Mouse (Mus musculus): ENCODE measurements at regions not wholly inside any gene's neighbourhood (a gene's known extent, or its start where the extent isn't known, plus 50 kb on each side); places are given as distances from the start of the nearest gene placed in this dataset.
"Not testable (repeated sequence)": the region's sequence is repeated elsewhere in the genome, so short reads cannot be mapped to it uniquely, and the experiment has no call there.

DNA sequence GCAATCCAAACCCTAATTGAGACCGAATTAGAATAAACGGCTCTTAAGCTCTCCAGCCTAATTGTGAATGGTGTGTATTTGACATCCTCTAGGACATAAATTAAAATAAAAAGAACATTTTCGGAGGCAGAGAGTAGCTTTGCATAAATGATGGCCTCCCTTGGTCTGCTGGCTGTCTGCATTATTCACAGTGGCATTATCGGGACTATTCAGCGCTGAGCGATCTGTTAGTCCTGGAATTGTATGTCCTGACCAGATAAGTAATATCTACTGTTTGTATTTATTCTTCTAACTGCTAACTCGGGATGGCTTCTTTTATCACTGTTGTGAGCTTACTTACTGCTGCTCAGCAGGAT lies 299.6 kb downstream of the Chl1 start:
- DNase-seq (ENCODE audit: low read depth) = no peak
- no peak for TF ChIP-seq CTCF (IDR thresholded peaks at IDR 0.05; ENCODE audit: borderline replicate concordance, extremely low read depth, insufficient read depth, insufficient read length)
- TF ChIP-seq POLR2A (IDR thresholded peaks at IDR 0.05; ENCODE audit: borderline replicate concordance, extremely low read depth, insufficient read depth, insufficient read length, poor library complexity, severe bottlenecking) = no peak

DNA sequence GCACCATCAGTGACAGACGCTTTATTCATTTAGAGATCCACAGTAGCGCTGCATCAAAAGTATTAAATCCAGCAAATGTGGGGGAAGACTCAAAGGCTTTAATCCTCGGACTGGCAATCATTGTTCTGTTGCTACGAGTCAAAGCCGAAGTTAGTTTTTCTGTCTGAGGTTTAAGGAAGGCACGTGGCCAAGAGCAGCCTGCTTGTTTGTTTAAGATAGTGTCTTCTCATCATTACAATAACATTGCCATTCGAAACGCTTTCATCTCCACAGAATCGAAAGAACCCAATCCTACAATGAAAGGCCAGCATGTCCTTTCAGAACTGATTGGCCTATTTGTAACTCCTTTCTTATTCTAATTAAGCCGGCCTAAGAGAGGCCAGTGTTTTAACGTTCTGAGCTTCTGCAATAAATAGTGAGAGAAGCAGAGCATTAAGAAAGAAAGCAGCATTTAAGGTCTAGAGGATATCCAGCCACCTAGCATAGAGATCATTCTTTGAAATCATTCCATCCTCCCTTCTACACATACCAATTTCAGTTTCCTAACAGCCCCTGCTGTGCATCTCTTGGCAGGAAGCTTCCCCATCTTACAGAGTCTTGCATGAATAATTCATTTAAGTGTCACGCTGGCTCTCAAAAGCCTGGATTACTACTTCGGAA lies 300.1 kb downstream of the Chl1 start:
- TF ChIP-seq CTCF (IDR thresholded peaks at IDR 0.05; ENCODE audit: borderline replicate concordance, extremely low read depth, insufficient read depth, insufficient read length) (no peak), POLR2A (IDR thresholded peaks at IDR 0.05; ENCODE audit: borderline replicate concordance, extremely low read depth, insufficient read depth, insufficient read length, poor library complexity, severe bottlenecking) (no peak)
- DNase-seq (ENCODE audit: low read depth) = peak; percentile 91

GRCm38 (mm10) chr6:103816396-103816795 lies 306.0 kb downstream of the Chl1 start:
- not testable (repeated sequence) for DNase-seq (ENCODE audit: low read depth)

DNA sequence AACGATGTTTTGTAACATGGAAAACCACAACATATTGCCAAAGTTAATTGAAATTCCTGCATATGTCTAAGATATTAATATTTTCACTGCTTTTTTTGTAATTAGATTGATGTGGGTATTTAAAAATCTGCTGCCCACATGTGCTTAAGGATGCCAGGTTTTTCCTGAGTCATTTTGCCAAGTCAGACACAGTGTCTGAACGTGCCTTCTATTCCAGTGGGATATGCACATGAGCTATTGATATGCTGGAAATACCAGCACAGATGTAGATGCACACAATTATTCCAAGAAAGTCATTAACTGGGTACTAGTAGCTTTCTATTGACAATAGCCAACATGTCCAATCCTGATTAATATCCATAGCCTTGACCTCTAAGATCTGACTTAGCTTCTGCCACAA lies 315.7 kb downstream of the Chl1 start:
- TF ChIP-seq POLR2A (IDR thresholded peaks at IDR 0.05; ENCODE audit: borderline replicate concordance, extremely low read depth, insufficient read depth, insufficient read length, poor library complexity, severe bottlenecking) = no peak
- TF ChIP-seq CTCF (IDR thresholded peaks at IDR 0.05; ENCODE audit: borderline replicate concordance, extremely low read depth, insufficient read depth, insufficient read length) = no peak
- DNase-seq (ENCODE audit: low read depth) = peak; percentile 48

DNA sequence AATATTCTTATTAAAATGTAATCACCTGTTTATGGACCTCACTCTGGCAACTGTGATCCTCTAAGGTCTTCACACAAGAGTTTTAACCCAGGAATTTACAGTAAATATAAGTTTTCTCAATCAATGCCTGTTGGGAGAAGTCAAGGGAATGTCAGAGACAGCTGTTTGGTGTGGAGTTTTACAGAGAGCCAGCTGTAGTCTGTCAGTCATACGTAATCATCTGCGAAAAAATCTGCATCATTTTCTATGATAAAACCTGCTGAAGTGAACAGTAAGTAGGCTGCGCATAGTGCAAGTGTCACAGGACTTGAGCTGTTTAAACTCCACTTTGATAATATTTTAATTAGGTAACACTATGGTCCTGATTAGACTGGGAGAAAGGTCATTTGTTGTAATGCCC lies 317.2 kb downstream of the Chl1 start:
- DNase-seq (ENCODE audit: low read depth) = no peak
- no peak for TF ChIP-seq CTCF (IDR thresholded peaks at IDR 0.05; ENCODE audit: borderline replicate concordance, extremely low read depth, insufficient read depth, insufficient read length)
- no peak for TF ChIP-seq POLR2A (IDR thresholded peaks at IDR 0.05; ENCODE audit: borderline replicate concordance, extremely low read depth, insufficient read depth, insufficient read length, poor library complexity, severe bottlenecking)

DNA sequence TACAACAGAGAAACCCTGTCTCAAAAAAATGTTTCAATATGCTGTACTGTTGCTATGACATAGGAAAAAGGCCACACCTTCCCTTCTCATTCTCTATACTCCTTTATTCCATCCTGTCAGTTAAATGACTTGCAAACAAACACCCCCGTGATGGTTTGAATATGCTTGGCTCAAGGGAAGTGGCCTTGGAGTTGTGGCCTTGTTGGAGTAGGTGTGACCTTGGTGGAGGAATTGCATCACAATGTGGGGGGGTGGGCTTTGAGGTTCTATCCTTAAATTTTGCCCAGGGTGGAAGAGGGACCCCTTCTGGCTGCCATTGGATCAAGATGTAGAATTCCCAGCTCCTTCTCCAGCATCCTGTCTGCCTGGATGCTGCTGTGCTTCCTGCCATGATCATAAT lies 318.5 kb downstream of the Chl1 start:
- no peak for DNase-seq (ENCODE audit: low read depth)
- TF ChIP-seq CTCF (IDR thresholded peaks at IDR 0.05; ENCODE audit: borderline replicate concordance, extremely low read depth, insufficient read depth, insufficient read length) = no peak
- TF ChIP-seq POLR2A (IDR thresholded peaks at IDR 0.05; ENCODE audit: borderline replicate concordance, extremely low read depth, insufficient read depth, insufficient read length, poor library complexity, severe bottlenecking) = no peak

DNA sequence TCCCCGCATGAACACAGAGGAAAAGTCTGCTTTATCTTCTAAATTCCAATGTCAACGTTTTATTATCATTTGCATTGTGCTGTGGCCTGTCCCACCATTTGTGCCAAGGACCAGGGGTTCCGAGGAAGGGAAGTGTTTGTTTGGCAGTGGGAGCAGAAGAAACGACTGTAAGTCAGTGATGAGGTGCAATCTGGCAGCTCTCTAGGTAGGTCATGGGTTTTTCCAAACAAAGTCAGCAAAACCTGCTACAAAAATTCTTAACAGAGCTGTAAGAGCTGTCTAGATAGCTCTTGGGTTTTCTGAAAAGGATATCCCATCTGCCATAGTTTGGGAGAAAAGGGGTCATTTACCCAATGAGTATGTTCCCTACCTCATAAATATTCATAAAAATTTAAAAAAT lies 321.9 kb downstream of the Chl1 start:
- TF ChIP-seq POLR2A (IDR thresholded peaks at IDR 0.05; ENCODE audit: borderline replicate concordance, extremely low read depth, insufficient read depth, insufficient read length, poor library complexity, severe bottlenecking) (no peak), CTCF (IDR thresholded peaks at IDR 0.05; ENCODE audit: borderline replicate concordance, extremely low read depth, insufficient read depth, insufficient read length) (no peak)
- no peak for DNase-seq (ENCODE audit: low read depth)

DNA sequence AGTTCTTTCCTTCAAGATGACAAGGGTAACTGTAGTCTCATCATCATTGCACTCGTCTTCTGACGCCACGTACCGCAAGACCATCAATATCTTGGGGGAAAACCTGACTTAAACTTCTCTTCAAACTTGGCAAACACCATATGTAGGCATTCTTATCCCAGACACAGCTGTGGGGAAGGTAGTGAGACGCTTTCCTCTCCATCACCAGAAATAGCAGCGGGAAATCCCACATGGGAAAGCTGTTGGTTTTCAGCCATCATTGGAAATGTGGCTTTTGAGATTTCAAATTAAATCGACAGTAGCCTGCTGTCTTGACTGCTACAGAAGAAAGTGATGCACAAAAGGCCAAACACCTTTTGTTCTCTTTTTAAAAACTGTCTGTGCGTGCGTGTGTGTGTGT lies 322.4 kb downstream of the Chl1 start:
- DNase-seq (ENCODE audit: low read depth) = no peak
- TF ChIP-seq POLR2A (IDR thresholded peaks at IDR 0.05; ENCODE audit: borderline replicate concordance, extremely low read depth, insufficient read depth, insufficient read length, poor library complexity, severe bottlenecking) (no peak), CTCF (IDR thresholded peaks at IDR 0.05; ENCODE audit: borderline replicate concordance, extremely low read depth, insufficient read depth, insufficient read length) (no peak)

DNA sequence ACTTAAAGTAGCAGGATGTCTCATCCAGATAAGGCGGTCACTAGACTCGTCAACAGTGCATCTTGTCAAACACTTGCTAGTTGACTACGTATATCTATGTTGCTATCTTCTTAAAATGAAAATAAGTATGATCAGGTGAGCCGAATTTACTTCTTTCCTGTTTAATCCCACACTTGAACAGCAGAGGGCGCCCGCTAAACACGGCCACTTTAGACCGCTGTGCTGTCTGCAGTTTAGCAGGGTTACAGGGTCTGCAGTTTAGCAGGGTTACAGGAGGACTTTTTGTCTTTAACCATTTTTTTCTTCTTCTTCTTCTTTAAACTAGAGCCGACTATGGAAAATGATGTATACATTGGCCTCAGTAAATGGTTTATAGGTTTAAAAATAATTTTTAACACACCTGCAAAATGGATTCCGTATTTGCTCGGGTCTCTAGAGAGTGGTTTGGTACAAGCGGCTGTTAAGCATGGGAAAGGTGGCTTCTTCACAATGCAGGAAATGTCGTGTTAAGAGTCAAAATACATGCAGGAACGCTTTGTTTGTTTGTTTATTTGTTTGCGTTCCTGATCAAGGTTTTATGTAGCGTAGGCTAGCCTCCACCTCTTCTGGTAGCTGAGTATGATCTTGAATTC lies 323.2 kb downstream of the Chl1 start:
- TF ChIP-seq CTCF (IDR thresholded peaks at IDR 0.05; ENCODE audit: borderline replicate concordance, extremely low read depth, insufficient read depth, insufficient read length) (peak; percentile 88), POLR2A (IDR thresholded peaks at IDR 0.05; ENCODE audit: borderline replicate concordance, extremely low read depth, insufficient read depth, insufficient read length, poor library complexity, severe bottlenecking) (no peak)
- peak; percentile 85 for DNase-seq (ENCODE audit: low read depth)

GRCm38 (mm10) chr6:103834726-103835229 lies 324.4 kb downstream of the Chl1 start:
- peak; percentile 55 for DNase-seq (ENCODE audit: low read depth)
- TF ChIP-seq POLR2A (IDR thresholded peaks at IDR 0.05; ENCODE audit: borderline replicate concordance, extremely low read depth, insufficient read depth, insufficient read length, poor library complexity, severe bottlenecking) (no peak), CTCF (IDR thresholded peaks at IDR 0.05; ENCODE audit: borderline replicate concordance, extremely low read depth, insufficient read depth, insufficient read length) (no peak)

DNA sequence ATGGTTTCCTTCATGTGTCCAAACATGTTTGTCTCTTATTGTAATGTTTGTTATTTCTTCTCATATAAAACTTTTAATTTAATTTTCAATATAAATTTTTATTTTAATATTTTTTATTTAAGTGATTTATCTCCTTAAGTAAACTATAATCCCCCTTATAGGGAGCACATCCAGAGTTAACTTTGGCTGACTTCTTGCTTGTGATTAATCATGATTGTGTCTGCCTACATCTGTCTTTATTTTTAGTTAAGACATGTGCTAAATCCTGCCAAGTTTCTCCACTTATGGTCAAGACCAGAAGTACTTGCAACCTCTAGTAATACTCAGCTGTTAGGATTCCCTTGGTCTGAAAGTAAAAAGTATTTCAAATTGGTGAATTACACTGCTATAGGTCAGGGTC lies 349.4 kb downstream of the Chl1 start:
- no peak for DNase-seq (ENCODE audit: low read depth)
- TF ChIP-seq POLR2A (IDR thresholded peaks at IDR 0.05; ENCODE audit: borderline replicate concordance, extremely low read depth, insufficient read depth, insufficient read length, poor library complexity, severe bottlenecking) = no peak
- TF ChIP-seq CTCF (IDR thresholded peaks at IDR 0.05; ENCODE audit: borderline replicate concordance, extremely low read depth, insufficient read depth, insufficient read length) = no peak

DNA sequence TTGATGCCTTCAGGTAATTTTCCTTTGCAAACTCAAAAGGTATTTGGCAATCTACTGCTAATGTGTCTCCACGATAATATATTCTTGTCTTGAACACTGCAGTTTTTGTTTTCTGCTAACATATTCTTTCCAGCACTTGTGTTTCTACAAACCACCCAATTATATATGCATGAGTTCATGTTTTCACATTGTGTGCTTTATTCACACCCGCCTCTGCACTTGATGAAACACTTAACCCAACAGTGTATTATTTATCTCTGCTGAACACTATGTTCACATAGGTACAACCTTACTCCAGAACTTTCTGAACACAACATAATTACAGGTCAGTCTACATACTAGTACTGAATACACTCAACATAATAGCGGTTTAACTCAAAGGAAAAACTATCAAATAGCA lies 383.1 kb downstream of the Chl1 start:
- TF ChIP-seq POLR2A (IDR thresholded peaks at IDR 0.05; ENCODE audit: borderline replicate concordance, extremely low read depth, insufficient read depth, insufficient read length, poor library complexity, severe bottlenecking) (no peak), CTCF (IDR thresholded peaks at IDR 0.05; ENCODE audit: borderline replicate concordance, extremely low read depth, insufficient read depth, insufficient read length) (no peak)
- DNase-seq (ENCODE audit: low read depth) = peak; percentile 54

Measured in brain, embryonic 14.5 days (tissue).